Mouse (Mus musculus): ENCODE data around the gene Xirp2. TPM values are rescaled to one million over a fixed set of nuclear protein-coding genes. Genes with fewer than 3 reads are reported as not detected.
"Not testable (repeated sequence)": the region's sequence is repeated elsewhere in the genome, so short reads cannot be mapped to it uniquely, and the experiment has no call there.

The Xirp2 gene
- polyA plus RNA-seq, 1 experiment from 2014 or later, result not detected

DNA sequence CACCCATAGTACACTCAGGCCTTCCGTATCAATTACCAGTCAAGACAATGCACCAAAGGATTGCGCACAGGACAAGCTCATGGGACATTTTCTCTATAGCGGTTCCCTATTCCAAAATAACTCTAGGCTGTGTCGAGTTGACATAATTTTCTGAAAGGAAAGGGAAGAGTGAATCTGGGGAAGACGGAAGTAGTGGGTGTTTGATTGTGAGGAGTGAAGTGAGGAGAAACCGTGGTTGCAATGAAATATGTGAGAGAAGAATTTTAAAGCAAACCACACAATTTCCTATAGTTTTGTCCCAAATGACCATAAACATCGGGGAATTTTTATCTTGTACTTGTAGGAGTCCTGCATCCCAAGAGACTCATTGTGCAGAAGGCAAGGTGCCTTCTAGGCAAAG, 21.2 kb downstream of the Xirp2 start:
- Histone ChIP-seq H3K36me3 (ENCODE audit: control insufficient read depth, insufficient read depth, low read length) (no peaks in the 10 kb centered on the region), H3K4me1 (ENCODE audit: control insufficient read depth, insufficient read depth, low read length) (no peaks in the 10 kb centered on the region), H3K9ac (ENCODE audit: low read depth, low read length) (no peak overlapping the region), H3K4me3 (ENCODE audit: low read length) (no peak overlapping the region), H3K4me2 (replicated peaks; ENCODE audit: low read depth, low read length) (no peak overlapping the region), H3K27me3 (ENCODE audit: control insufficient read depth, insufficient read depth, low read length) (no peaks in the 10 kb centered on the region), H3K9me3 (ENCODE audit: control insufficient read depth, low read length) (no peaks in the 10 kb centered on the region), H3K27ac (ENCODE audit: low read depth, low read length) (no peak overlapping the region)
- ATAC-seq (ENCODE audit: low FRiP score, low TSS enrichment), result no peak
- 89% methylated on average over 7 of the region's 7 CpGs for WGBS

DNA sequence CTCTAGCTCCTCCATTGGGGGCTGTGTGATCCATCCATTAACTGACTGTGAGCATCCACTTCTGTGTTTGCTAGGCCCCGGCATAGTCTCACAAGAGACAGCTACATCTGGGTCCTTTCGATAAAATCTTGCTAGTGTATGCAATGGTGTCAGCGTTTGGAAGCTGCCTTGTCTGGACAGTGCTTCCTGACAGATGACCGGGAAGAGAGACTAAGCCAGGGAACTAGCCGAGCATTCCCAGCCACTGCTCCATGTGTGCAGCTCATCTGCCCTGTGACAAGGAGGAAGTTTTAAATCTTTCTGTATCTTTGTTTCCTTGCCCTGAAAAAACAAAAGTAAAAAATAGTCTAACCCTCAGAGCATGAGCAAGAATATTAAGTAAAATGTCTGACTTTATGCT, 24.2 kb downstream of the Xirp2 start:
- WGBS, result 43% methylated on average over 5 of the region's 5 CpGs
- H3K36me3 ChIP-seq (ENCODE audit: control insufficient read depth, insufficient read depth, low read length); H3K9ac ChIP-seq (ENCODE audit: low read depth, low read length); H3K4me2 ChIP-seq (replicated peaks; ENCODE audit: low read depth, low read length); H3K27me3 ChIP-seq (ENCODE audit: control insufficient read depth, insufficient read depth, low read length); H3K4me1 ChIP-seq (ENCODE audit: control insufficient read depth, insufficient read depth, low read length); H3K27ac ChIP-seq (ENCODE audit: low read depth, low read length); H3K9me3 ChIP-seq (ENCODE audit: control insufficient read depth, low read length); H3K4me3 ChIP-seq (ENCODE audit: low read length); ATAC-seq (ENCODE audit: low FRiP score, low TSS enrichment): not testable (repeated sequence)

DNA sequence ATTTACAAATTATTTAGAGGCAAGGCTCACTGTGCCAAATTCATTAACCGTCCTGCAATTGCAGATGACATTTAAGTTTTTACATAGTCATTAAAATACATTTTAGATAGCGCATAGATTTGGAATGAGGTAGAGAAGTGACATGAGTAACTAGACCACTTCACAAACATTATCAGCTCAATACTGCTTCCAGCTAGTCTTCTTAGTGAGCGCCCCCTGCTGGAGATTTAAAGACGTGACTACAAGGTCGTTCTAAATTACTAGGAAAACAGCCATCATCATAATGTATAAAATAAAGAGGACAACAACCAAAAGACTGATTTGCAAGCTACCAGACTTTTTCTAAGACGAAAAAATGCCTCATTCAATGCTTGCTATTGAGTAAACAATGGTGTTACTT, 32.0 kb downstream of the Xirp2 start:
- no peak for ATAC-seq (ENCODE audit: low FRiP score, low TSS enrichment)
- H3K4me3 ChIP-seq (ENCODE audit: low read length), result no peak overlapping the region
- WGBS, result 20% methylated on average over 6 of the region's 6 CpGs

DNA sequence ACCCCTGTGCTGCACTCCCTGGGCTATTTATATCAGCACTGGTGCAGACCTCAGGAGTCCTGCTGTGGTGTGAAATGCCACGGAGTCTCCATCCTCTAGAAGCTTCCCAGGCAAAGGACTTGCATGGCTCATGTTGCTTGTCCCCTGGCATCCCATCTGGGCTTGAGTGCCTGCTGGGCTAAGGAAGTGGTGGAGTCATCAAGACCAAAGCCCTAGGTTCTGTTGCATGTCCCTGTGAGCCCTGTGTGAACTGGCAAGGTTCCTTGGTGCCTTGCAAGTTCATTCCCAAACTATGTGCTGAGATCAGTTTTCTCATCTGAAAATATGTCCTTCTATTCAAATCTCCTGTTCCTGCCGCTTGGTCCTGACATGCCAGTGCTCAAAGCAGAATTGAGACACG, 35.2 kb downstream of the Xirp2 start:
- Histone ChIP-seq H3K4me1 (ENCODE audit: control insufficient read depth, insufficient read depth, low read length) (no peaks in the 10 kb centered on the region), H3K9ac (ENCODE audit: low read depth, low read length) (no peak overlapping the region), H3K27me3 (ENCODE audit: control insufficient read depth, insufficient read depth, low read length) (no peaks in the 10 kb centered on the region), H3K4me2 (replicated peaks; ENCODE audit: low read depth, low read length) (no peak overlapping the region), H3K4me3 (ENCODE audit: low read length) (no peak overlapping the region), H3K36me3 (ENCODE audit: control insufficient read depth, insufficient read depth, low read length) (no peaks in the 10 kb centered on the region), H3K27ac (ENCODE audit: low read depth, low read length) (no peak overlapping the region), H3K9me3 (ENCODE audit: control insufficient read depth, low read length) (no peaks in the 10 kb centered on the region)
- WGBS, result 67% methylated on average over 3 of the region's 3 CpGs
- no peak for ATAC-seq (ENCODE audit: low FRiP score, low TSS enrichment)

More for the DNA sequence above, 32.0 kb downstream of the Xirp2 start:
- H3K36me3 ChIP-seq (ENCODE audit: control insufficient read depth, insufficient read depth, low read length), result no peaks in the 10 kb centered on the region
- no peaks in the 10 kb centered on the region for H3K27me3 ChIP-seq (ENCODE audit: control insufficient read depth, insufficient read depth, low read length)
- no peaks in the 10 kb centered on the region for H3K9me3 ChIP-seq (ENCODE audit: control insufficient read depth, low read length)
- no peaks in the 10 kb centered on the region for H3K4me1 ChIP-seq (ENCODE audit: control insufficient read depth, insufficient read depth, low read length)
- H3K4me2 ChIP-seq (replicated peaks; ENCODE audit: low read depth, low read length), result no peak overlapping the region
- H3K27ac ChIP-seq (ENCODE audit: low read depth, low read length), result no peak overlapping the region
- no peak overlapping the region for H3K9ac ChIP-seq (ENCODE audit: low read depth, low read length)

DNA sequence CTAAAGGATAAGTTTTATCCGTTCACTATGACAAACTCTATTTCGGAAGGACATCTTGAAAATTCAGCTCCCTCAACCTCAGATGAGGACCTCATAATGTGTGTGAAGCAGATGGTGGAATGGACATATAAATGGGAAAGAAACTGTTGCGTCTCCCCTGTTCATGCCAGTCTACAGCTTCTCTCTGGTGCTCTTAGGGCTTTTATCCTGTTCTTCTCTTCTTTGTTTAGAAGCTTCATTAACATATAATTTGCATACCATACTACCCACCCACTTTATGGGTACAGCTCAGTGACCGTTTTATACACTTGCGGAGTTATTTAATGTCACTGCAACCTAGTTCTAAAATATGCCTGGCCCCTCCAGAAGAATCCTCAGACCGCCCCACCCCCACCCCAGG, 40.9 kb downstream of the Xirp2 start:
- H3K4me2 ChIP-seq (replicated peaks; ENCODE audit: low read depth, low read length), result no peak overlapping the region
- ATAC-seq (ENCODE audit: low FRiP score, low TSS enrichment), result no peak
- 88% methylated on average over 6 of the region's 6 CpGs for WGBS
- H3K36me3 ChIP-seq (ENCODE audit: control insufficient read depth, insufficient read depth, low read length), result no peaks in the 10 kb centered on the region
- H3K9me3 ChIP-seq (ENCODE audit: control insufficient read depth, low read length), result no peaks in the 10 kb centered on the region
- no peak overlapping the region for H3K4me3 ChIP-seq (ENCODE audit: low read length)
- H3K9ac ChIP-seq (ENCODE audit: low read depth, low read length), result no peak overlapping the region
- no peaks in the 10 kb centered on the region for H3K4me1 ChIP-seq (ENCODE audit: control insufficient read depth, insufficient read depth, low read length)
- no peaks in the 10 kb centered on the region for H3K27me3 ChIP-seq (ENCODE audit: control insufficient read depth, insufficient read depth, low read length)
- no peak overlapping the region for H3K27ac ChIP-seq (ENCODE audit: low read depth, low read length)

DNA sequence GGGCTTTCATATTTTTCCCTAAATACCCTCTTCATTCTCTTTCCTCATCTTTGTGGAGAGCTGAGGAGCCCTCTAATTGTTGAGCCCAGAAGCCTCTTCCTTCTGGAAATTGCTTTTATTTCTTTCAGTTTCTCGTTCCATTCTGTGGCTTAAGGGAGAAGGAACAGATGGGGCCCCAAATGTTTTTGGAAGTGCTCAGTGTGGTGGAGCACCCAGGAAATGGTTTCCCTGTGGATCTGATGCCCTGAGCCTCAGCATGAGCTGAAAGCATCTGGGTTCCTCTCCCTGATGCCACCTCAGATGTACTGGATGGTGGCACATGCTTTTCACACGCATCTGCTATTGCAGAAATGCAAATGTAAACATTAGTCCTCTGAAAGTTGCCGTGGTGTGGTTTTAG, 41.4 kb downstream of the Xirp2 start:
- H3K9me3 ChIP-seq (ENCODE audit: control insufficient read depth, low read length), result no peaks in the 10 kb centered on the region
- 80% methylated on average over 3 of the region's 3 CpGs for WGBS

DNA sequence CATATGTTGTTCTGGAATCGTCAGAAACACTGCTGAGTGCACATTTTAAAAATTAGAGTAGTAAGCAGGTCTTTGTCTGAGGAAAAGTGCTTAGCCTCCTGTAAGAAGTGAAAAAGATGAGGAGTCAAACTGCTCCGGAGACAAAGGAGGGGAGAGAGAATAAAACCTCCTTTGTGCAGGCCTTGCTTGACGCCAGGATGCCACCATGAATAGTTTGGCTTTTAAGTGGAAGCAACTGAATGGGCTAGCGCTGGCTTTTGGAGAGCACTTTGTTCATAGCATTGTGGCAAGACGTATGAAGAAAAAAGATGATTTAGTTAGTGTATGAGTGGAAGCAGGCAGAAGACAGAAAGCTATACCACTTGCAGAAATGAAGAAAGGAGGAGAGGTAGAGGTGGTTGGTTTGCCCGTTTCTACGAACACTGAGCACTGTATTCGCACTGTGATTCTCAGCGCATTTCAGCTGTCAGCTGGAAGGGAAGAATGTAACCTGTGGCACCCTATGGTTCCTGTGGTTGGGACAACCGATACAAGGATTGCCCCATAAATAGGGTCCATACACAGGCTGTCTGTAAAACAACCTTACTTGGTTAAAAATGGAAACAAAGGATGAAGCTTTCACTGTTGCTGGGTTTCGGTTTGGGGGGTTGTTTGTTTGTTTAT, 42.8 kb downstream of the Xirp2 start:
- no peaks in the 10 kb centered on the region for H3K9me3 ChIP-seq (ENCODE audit: control insufficient read depth, low read length)
- no peak for ATAC-seq (ENCODE audit: low FRiP score, low TSS enrichment)
- no peak overlapping the region for H3K4me2 ChIP-seq (replicated peaks; ENCODE audit: low read depth, low read length)
- no peak overlapping the region for H3K27ac ChIP-seq (ENCODE audit: low read depth, low read length)
- WGBS, result 81% methylated on average over 11 of the region's 11 CpGs
- H3K4me3 ChIP-seq (ENCODE audit: low read length), result no peak overlapping the region
- no peaks in the 10 kb centered on the region for H3K4me1 ChIP-seq (ENCODE audit: control insufficient read depth, insufficient read depth, low read length)
- no peaks in the 10 kb centered on the region for H3K36me3 ChIP-seq (ENCODE audit: control insufficient read depth, insufficient read depth, low read length)
- no peak overlapping the region for H3K9ac ChIP-seq (ENCODE audit: low read depth, low read length)
- H3K27me3 ChIP-seq (ENCODE audit: control insufficient read depth, insufficient read depth, low read length), result no peaks in the 10 kb centered on the region

More for the DNA sequence above, 41.4 kb downstream of the Xirp2 start:
- Histone ChIP-seq H3K27ac (ENCODE audit: low read depth, low read length) (no peak overlapping the region), H3K4me1 (ENCODE audit: control insufficient read depth, insufficient read depth, low read length) (no peaks in the 10 kb centered on the region), H3K9ac (ENCODE audit: low read depth, low read length) (no peak overlapping the region), H3K27me3 (ENCODE audit: control insufficient read depth, insufficient read depth, low read length) (no peaks in the 10 kb centered on the region), H3K4me3 (ENCODE audit: low read length) (no peak overlapping the region), H3K4me2 (replicated peaks; ENCODE audit: low read depth, low read length) (no peak overlapping the region), H3K36me3 (ENCODE audit: control insufficient read depth, insufficient read depth, low read length) (no peaks in the 10 kb centered on the region)
- no peak for ATAC-seq (ENCODE audit: low FRiP score, low TSS enrichment)

DNA sequence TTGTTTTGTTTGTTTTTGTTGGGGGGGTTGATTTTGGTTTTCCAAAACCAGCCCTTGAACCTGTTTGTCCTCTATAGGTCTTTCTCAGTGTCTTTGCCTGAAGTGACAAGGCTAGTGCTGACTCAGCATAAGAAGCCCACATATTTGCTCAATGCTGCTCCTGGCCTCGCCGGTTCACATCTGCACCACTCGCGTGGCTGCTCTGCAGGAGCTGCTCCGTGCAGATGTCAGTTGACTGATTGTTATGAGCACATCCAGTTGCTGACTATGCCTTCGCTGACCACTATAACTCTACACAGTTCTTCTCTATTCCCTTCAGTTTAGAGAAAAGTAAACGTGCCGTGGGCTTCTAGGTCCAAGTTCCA, 43.3 kb downstream of the Xirp2 start:
- no peak overlapping the region for H3K4me3 ChIP-seq (ENCODE audit: low read length)
- ATAC-seq (ENCODE audit: low FRiP score, low TSS enrichment), result no peak
- no peak overlapping the region for H3K4me2 ChIP-seq (replicated peaks; ENCODE audit: low read depth, low read length)
- no peaks in the 10 kb centered on the region for H3K27me3 ChIP-seq (ENCODE audit: control insufficient read depth, insufficient read depth, low read length)
- H3K36me3 ChIP-seq (ENCODE audit: control insufficient read depth, insufficient read depth, low read length), result no peaks in the 10 kb centered on the region
- no peaks in the 10 kb centered on the region for H3K9me3 ChIP-seq (ENCODE audit: control insufficient read depth, low read length)
- WGBS, result 73% methylated on average over 8 of the region's 8 CpGs
- H3K27ac ChIP-seq (ENCODE audit: low read depth, low read length), result no peak overlapping the region
- H3K4me1 ChIP-seq (ENCODE audit: control insufficient read depth, insufficient read depth, low read length), result no peaks in the 10 kb centered on the region
- H3K9ac ChIP-seq (ENCODE audit: low read depth, low read length), result no peak overlapping the region

DNA sequence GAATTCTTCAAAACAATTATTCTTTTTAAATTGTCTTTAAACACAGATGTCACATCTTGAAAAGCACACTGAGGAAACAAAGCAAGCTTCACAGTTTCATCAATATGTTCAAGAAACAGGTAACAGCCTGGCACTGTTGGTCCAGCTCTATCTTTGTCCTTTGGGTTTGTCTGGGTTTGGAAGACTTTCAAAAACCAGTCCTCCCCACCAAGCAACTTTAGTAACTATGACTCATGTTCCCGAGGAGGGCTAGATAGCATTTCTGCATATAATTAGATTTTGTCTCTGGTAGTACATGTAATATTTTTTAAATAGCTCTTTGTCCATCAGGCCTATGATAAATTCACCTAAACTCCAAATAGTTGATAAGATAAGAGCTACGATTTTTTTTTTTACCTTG, 59.7 kb downstream of the Xirp2 start:
- WGBS, result 76% methylated on average over 2 of the region's 2 CpGs
- no peak overlapping the region for H3K9ac ChIP-seq (ENCODE audit: low read depth, low read length)
- H3K4me1 ChIP-seq (ENCODE audit: control insufficient read depth, insufficient read depth, low read length), result no peaks in the 10 kb centered on the region
- no peak overlapping the region for H3K27ac ChIP-seq (ENCODE audit: low read depth, low read length)
- H3K36me3 ChIP-seq (ENCODE audit: control insufficient read depth, insufficient read depth, low read length), result no peaks in the 10 kb centered on the region
- H3K27me3 ChIP-seq (ENCODE audit: control insufficient read depth, insufficient read depth, low read length), result no peaks in the 10 kb centered on the region
- no peak for ATAC-seq (ENCODE audit: low FRiP score, low TSS enrichment)
- no peaks in the 10 kb centered on the region for H3K9me3 ChIP-seq (ENCODE audit: control insufficient read depth, low read length)
- no peak overlapping the region for H3K4me2 ChIP-seq (replicated peaks; ENCODE audit: low read depth, low read length)
- no peak overlapping the region for H3K4me3 ChIP-seq (ENCODE audit: low read length)
